Mouse (Mus musculus): ENCODE results near the gene Polr3b.

Polr3b gene

DNA sequence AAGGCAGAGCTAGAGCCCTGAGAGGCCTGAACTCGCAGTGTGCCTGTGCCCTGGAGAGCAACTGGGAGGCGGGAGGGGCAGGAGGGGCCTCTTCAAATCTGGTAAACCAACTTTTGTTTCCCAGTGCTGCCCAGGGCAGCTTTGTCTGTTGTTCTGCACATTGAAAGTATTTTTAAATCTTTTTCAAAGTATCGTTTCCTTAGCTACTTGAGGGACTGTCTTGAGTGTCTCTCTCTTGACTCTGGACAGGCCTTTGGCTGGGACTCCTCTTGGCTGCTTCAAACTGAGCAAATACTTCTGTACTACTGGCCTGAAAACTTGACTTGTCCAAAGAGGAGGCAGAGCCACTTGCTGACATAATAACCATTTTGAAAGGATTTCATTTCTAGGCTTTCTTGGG is 11.3 kb upstream of the Polr3b start:
- DNase-seq (ENCODE audit: low spot score in 2 of 2) = no peak

DNA sequence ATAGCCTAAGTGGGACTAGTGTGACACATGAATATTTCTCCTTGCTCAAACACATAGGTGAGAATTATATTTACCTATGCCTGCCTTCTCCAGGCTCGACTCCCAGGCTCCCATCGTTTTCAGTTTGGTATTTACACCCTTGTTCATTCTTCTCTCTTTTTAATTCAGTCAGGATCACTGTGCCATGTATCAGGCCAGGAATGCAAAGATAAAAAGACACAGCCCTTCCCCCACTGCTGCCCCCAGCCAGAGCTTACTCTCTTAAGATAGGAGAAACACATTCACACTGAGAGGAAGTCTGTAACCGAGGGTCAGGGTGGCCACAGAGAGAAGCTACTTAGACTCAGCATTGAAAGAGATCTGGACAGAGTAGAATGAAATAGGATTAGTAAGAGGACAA is 10.4 kb upstream of the Polr3b start:
- DNase-seq (ENCODE audit: low spot score in 2 of 2) = no peak

DNA sequence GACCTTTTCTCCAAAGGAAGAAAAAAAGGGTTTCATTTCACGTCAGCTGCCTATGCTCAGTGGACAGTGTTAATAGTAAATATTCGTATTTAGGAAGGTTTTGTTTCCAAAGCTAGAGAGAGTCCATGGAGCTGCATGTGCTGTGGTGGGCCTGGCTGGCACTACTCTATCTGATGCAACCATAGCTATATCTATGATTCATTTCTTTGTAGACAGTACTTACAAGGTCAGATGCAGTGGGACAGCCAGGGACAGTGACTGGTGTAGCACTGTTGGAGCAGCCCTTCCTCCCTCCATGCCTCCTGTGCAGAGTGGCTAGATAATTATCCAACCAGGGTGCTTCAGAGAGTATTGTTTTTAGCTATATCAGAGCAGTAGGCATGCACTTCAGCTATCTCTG is 9.8 kb upstream of the Polr3b start:
- DNase-seq (ENCODE audit: low spot score in 2 of 2) = no peak

DNA sequence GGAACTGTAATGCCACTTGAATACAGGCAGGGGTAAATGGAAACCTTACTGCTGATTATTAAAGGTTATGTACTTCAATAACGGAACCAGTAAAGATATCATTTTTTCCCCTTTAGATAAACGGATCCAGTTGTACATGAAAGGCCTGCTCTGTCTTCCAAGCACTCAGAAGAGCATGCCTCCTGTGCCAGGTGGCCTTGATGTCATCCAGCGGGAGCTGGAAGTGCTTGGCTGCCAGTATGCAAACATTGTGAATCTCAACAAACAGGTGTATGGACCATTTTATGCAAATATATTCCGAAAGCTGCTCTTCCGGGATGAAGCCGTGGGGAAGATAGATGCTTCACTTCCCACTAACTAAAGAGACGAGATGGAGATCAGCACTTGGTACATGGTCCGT is 8.7 kb upstream of the Polr3b start:
- no peak for DNase-seq (ENCODE audit: low spot score in 2 of 2)

DNA sequence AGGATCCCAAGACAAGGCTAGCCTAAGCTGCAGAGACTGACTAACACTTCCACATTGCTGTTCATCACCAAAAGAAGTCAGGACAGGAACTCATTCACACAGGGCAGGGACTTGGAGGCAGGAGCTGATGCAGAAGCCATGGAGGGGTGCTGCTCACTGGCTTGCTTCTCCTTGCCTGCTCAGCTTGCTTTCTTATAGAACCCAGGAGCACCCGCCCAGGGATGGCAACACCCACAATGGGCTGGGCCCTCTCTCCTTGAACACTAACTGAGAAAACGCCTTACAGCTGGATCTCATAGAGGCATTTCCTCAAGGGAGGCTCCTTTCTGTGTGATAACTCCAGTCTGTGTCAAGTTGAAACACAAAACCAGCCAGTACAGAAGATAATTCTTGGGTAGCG is 7.0 kb upstream of the Polr3b start:
- DNase-seq (ENCODE audit: low spot score in 2 of 2) = no peak

DNA sequence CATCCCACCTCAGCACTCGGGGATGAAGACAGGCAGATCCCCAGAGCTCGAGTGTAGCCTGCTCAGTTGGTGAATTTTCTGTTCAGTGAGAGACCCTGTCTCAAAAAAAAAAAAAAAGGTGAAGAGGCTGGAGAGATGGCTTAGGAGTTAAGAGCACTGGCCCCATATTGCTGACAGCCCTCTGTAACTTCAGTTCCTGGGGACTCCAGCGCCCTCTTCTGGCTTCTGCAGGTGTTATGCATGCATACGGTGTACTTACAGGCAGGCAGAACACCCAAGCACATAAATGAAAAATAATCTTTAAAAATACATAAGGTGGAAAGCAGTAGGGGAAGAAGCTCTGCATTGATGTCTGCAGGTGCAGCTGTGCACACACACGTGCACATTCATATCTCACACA is 9.1 kb downstream of the Polr3b start:
- DNase-seq (ENCODE audit: low spot score in 2 of 2) = peak in 1 of 2 experiments; percentile 26

DNA sequence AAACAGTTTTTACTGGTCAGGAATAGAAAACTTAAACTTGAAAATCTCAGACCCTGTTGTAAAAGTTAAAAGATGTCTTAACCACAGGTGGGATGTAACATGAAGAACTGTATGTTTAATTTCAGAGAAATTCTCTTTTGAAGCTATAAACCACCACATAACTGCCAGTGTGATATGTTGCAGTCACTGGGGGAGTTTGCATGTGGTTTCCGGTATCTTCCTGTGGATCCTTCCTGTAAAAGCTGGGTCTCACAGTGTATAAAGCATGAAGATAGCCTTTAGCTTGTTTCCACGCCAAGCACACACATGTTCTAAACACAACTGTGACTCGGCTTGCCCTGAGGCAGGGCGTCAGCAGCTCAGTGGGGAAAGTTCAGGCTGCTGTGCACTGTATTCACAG is 9.9 kb downstream of the Polr3b start:
- DNase-seq (ENCODE audit: low spot score in 2 of 2) = no peak

DNA sequence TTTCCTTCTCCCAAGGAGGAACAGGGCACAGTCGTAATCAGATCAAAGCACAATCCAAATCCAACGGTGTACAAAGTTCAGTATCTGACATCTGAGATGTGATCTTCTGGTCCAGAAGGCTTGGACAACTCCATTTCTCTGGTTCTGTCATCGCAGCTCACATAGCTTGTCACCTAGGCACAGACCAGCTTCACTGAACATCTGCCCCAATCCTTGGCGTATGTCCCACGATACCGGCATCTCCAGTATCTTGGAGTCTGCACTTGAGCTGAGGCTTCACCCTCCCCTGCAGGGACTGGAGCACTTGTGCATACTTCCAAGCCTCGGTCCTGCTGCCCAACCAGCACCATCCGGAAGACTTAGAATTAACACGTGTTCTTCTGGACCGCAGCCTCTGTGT is 14.6 kb downstream of the Polr3b start:
- DNase-seq (ENCODE audit: low spot score in 2 of 2) = no peak

DNA sequence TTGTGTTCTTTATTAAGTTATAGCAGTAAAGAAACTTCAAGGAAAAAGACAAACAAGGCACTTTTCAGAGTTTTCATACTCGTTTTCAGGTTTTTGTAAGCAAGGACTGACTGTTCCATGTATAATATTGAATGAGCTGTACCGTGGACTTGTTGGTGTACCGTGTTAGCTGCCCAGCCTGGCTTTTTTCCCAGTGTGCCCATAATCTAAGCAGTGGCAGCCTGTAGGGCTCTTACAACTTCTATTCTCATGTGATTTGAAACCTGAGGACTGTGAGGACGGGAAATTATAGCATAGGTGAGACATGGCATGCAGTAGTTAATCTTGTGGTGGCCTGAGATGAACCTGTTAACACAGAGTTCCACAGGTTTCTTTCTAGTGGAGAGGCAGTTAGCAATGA is 16.3 kb downstream of the Polr3b start:
- no peak for DNase-seq (ENCODE audit: low spot score in 2 of 2)

DNA sequence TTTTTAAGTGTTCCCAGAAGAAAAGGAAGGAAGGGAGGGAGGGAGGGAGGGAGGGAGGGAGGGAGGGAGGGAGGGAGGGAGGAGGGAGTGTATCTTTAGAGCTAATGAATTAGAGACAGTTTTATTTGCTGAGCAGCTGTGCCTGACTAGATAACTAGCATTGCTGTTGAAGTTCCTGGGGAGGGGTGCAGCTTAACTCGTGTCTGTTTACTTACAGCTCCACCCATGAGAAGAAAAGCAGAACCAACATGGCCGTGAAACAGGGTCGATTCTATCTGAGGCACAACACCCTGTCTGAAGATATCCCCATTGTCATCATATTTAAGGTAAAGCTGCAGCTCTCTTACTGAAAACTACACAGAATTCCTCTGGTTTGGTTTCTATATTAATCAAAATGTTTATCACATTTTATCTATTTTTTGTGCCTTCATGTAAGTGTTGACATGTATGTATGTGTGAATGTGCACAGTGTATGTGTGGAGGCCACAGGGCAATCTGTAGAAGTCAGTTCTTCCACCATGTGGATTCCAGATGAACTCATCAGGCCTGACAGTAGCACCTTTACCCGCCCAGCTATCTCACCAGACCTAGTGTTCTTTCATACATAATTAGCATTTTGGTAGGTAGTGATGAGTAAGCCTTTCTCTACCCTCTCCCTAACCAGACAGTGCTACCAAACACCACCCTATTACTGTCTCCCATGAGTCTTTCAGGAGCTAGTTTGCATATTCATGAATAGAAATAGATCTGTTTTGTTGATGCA is 17.6 kb downstream of the Polr3b start:
- DNase-seq (ENCODE audit: low spot score in 2 of 2) = no peak

DNA sequence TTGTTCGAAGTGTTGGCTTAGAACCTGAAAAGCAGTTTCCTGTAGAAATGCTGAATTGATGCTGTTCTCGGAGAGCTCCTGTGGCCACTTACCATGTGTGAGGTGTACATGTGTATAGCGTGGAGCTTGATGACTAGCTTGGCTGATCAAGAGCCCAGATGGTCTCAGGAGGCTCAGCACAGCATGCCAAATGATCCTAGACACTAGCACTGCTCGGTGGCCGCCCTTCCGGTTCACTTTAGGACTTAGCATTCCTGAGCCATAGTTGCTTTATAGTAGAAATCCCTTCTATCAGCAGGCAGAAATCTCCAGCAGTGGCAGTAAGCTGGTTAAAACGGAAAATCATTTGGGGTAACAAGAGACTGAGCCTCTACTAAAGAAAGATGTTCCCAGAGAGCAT is 18.8 kb downstream of the Polr3b start:
- DNase-seq (ENCODE audit: low spot score in 2 of 2) = no peak

DNA sequence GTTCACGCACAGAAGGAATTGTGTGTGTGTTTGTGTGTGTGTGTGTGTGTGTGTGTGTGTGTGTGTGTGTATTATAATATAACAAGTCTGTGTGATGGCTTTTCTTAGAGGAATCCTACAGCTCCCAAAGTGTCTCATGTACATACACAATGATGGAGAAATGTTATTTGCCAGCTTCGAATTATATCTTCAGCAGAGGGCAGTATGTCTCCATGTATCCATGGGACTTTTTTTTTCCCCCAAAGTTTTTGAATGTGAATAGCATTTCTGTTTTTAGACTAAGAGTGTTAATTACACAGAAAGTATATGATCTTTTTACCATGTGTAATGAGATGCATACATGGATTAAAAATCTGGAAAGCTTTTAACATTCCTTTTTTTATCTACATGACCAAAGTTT is 19.5 kb downstream of the Polr3b start:
- DNase-seq (ENCODE audit: low spot score in 2 of 2) = no peak

DNA sequence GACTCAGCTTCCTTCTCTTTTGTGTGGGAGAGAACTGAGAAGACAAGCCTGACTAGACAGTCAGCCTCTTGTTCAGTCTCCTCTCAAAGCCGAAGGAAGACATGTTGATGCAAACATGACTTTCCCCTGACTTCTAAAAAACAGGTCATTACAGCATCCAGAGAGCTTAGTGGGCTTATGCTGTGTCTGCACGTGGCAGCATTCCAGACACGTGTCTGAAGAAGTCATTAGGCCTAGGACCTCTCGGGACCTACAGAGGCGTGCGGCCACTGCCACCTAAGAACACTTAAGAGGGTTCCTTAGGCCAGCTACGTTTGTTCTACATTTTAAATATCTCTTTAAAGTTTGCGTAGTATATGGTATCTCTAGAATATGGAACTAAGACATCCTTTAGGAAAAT is 23.8 kb downstream of the Polr3b start:
- no peak for DNase-seq (ENCODE audit: low spot score in 2 of 2)

DNA sequence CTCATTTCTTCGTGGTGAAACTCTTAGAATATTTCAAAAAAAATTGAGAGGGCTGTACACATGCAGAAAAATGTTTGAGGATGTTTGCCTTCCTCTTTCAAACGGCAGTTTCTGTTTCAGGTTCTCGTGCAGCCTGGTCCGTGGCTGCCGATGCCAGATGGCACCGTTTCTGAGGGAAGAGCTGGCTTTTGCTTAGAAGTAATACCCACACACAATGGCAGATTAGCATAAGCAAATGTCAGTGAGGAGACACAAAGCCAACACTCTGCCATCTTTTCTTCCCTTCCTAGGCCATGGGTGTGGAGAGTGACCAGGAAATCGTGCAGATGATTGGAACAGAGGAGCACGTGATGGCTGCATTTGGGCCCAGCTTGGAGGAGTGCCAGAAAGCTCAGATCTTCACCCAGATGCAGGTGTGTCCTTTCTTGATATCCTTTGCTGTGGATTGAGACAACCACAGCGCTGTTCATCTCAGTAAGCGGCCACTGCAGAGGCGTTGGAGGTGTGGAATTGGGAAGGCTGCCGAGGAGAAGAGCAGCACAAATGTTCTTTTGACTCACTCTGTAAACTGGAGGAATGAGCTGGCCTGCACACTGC is 24.5 kb downstream of the Polr3b start:
- peak in 1 of 2 experiments; percentile 46 for DNase-seq (ENCODE audit: low spot score in 2 of 2)

DNA sequence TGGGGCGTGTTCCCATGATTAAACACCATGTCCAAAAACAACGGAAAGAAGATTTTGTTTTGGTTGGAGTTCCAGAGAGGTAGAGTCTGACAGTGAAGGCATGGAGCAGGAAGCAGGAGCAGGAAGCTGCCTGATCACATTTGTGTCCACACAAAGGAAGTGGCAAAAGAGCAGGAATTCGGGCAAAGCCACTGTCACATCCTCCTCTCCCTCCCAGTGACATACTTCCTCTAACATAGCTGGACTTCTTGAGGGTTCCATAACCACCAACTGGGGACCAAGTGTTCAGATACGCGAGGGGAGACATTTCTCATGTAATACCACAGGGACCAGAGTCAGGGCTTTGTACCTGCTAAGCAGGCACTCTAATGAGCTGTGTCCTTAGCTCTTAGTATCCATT is 25.2 kb downstream of the Polr3b start:
- no peak for DNase-seq (ENCODE audit: low spot score in 2 of 2)

DNA sequence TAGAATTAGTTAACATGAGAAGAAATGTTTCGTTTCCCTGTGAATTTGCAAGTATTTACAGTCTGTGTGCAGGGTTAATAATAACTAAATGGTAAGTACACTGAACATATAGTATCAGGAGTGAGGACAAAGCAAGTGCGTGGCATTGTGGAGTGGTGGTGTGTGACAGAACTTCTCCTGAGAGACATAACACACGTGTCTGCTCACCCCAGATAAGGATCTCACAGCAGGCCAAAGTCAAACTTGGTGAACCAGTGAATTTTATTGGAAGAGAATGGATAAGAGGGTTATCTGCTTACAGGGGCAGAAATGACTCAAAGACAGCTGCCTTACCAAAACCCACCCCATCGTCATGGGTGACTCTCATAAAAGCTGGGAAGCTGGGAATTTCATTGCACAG is 26.8 kb downstream of the Polr3b start:
- DNase-seq (ENCODE audit: low spot score in 2 of 2) = no peak

DNA sequence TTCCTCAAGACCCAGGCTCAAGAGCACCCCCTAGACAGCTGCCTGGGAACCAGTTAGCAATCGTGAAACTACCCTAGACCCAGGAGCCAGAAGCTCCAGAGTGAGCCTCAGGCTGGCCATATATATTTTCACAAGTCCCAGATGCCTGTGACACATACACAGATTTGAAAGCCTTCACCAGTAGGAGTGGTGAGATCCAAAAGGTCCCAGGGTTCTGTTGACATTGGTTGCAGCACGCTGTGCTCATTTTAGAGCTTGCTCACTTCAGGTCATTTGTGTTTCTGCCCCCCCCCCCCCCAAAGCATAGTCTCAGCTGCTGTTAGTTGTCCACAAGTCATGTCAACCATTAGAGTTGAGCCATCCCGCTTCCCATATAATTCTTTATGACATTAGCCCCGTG is 31.9 kb downstream of the Polr3b start:
- DNase-seq (ENCODE audit: low spot score in 2 of 2) = no peak

DNA sequence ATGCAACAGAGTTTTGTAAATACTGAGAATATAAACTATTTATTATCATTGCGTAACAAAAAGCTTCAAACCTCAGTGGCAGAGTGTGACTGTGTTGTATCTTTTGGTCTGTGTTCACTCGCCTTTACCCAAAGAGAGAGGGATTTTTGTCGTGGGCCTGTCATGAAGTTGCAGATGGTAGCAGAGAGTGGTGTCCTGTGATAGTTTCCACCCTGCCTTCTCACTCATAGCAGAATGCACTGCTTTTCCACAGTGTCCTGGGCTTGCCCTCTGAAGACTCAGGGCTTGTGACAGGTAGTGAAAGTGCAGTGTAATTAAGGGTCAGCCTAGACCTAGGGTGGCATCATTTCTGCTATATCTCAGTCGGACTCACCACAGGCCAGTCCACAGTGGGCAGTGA is 32.6 kb downstream of the Polr3b start:
- no peak for DNase-seq (ENCODE audit: low spot score in 2 of 2)

DNA sequence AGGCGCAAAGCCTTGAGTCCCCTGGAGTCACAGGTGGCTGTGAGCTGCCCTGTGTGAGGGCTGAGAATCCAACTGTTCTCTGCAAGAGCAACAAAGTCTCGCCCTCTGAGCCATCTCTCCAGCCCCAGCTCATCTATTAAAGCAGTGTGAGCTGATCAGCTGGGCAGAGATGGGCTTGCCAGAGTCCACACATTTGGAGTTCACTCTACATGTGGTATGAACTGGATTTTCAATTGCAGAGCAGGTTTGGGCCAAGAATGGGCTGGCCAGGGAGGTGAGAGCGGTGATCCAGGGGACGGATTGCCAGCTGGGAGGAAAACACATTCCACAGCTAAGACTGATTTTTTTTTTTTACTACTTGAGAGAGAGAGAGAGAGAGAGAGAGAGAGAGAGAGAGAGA is 34.5 kb downstream of the Polr3b start:
- no peak for DNase-seq (ENCODE audit: low spot score in 2 of 2)

DNA sequence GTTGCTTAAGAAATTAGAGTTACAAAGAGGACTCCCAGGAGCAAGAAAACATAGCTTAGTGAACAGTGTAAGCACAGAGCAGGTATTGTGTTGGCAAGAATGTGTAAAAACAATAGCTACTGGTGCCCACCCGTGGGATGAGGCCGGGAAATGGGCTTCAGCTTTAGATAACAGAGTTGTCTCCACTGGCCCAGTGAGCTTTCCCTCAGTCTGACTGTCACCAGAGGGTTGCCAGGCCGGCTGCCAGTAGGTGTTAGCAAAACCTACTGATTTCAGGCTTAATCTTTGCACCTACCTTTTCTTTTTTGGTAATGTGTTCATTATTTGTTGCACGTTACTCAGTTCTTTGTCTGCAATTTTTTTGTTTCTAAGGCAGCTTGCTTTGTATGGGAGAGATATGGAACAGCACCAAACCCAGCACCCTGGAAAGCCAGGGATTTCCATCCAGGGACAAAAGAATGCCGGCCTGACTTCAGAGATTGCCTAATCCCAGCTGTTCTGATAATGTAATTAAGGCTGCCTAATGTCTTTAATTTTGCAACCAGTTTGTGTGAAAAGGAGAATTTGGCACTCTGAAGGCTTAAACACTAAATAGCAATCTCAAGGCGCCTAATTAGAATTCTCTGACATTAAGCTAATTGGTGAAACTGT is 35.5 kb downstream of the Polr3b start:
- no peak for DNase-seq (ENCODE audit: low spot score in 2 of 2)

DNA sequence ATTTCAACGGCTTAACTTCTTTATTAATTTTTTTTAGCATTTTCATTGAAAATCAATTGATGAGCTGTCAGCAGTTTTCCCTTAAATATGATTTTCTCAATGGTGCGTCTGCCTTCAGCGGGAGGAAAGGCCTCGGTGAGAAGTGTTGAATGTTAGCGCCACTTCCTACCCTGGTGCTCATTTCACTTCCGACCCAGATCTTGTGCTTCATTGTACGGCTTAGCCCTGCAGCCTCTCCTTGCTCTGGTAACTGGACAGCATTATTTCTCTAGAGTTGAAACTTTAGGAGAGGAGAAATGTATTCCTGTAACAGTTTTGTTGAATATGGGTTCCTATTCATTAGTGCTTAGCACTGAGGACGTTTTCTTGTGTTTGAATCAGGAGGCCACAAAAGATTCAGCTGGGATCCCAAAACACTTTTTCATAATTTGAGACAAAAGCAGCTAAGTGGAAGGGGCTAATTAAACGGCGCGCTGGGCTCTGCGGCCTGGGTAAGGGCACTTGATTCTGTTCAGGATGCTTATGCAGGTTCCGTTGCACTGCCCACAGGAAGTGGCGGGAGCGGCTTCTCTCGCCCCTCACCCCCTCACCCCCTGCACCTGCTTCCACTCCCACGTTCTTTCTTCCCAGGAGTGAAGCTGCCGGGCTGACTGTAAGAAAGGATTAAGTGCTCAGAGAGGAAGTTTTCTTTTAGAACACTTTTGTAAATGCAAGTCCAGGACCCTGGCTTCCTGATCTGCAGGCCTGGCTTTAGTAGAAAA is 36.2 kb downstream of the Polr3b start:
- DNase-seq (ENCODE audit: low spot score in 2 of 2) = peak; percentile 11 to 12

DNA sequence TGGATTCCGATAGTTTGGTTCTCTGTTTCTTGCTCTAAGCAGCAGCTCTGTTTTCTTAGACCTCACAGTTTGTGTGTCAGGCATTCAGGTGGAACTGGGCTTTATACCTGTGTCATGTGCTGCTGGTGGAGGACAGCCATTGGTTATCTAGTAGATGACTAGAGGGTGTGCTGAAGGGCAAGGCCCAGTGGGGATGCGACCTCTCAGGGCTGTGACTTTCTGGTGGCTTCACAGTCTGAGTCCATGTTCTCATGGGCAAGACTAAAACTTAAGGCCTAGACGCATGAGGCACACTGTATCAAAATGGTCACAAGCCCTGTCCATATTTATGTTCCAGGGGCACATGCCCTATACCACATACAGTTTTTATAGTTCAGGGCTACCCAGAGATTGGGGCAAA is 37.2 kb downstream of the Polr3b start:
- no peak for DNase-seq (ENCODE audit: low spot score in 2 of 2)

DNA sequence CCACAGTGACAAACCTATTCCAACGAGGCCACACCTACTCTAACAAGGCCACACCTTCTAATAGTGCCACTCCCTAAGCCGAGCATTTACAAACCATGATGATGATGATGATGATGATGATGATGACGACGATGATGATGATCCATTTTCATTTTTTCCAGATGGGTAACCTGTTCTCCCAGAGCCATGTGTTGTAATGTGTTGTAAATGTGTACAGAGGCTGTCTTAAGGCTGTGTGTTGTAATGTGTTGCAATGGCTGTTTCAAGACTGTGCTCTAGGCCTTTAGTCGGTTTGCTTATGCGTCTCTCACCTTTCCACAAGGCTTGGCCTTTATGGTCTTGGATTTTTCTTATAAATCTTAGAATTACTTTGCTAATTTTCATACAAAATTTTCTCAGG is 40.0 kb downstream of the Polr3b start:
- DNase-seq (ENCODE audit: low spot score in 2 of 2) = no peak
